Mouse (Mus musculus) brown adipose tissue, adult 24 weeks (tissue): ENCODE measurements around the gene Krtap2-4. TPM values are rescaled to one million over a fixed set of nuclear protein-coding genes. Genes with fewer than 3 reads are reported as not detected.
"Not testable (repeated sequence)": the region's sequence is repeated elsewhere in the genome, so short reads cannot be mapped to it uniquely, and the experiment has no call there.

Experiments used
- H3K27ac ChIP-seq: fragments of 200-500 bp; replicated peaks from 2 replicates; pipeline ENCODE4 v1.5.1; 2012; ENCODE audit warnings: low read depth, mild to moderate bottlenecking, low read length
- H3K4me1 ChIP-seq: fragments of 200-500 bp; 2 replicates; pipeline ENCODE4 v1.6.1; 2012; ENCODE audit warnings: low read length, mixed read lengths; ENCODE audit not compliant: control insufficient read depth, insufficient read depth, insufficient read length
- H3K4me3 ChIP-seq: fragments of 200-500 bp; 2 replicates; pipeline ENCODE4 v1.5.1; 2012; ENCODE audit warnings: low read depth, mild to moderate bottlenecking, low read length, moderate library complexity; ENCODE audit not compliant: insufficient read depth
- polyA plus RNA-seq: library from polyadenylated mRNA; stranded (reverse); fragments of >200 nt; gene quantifications from 2 replicates; pipeline ENCODE4 v1.2.4, GENCODE M21; 2012; ENCODE audit not compliant: missing spikeins, insufficient read depth, insufficient read length

The Krtap2-4 gene
- polyA plus RNA-seq, 1 experiment = not detected

GRCm38 (mm10) chr11:99610089-99610488 is 4.6 kb downstream of the Krtap2-4 start, which contains the start of gene Gm11937:
Gm11937 (minus strand) TSS chr11:99610189.
- H3K4me3 ChIP-seq, H3K27ac ChIP-seq, H3K4me1 ChIP-seq: not testable (repeated sequence)

GRCm38 (mm10) chr11:99609126-99609525 is 5.5 kb downstream of the Krtap2-4 start:
- Histone ChIP-seq H3K4me1 (no peaks in the 10 kb centered on the region), H3K4me3 (no peak overlapping the region), H3K27ac (no peak overlapping the region)

- not testable (repeated sequence) for H3K4me1 ChIP-seq, H3K27ac ChIP-seq, H3K4me3 ChIP-seq
Observed at GRCm38 (mm10) chr11:99603208-99603607, 11.4 kb downstream of the Krtap2-4 start, which contains the start of gene Gm11938. Gm11938 (minus strand) TSS chr11:99603308.

- not testable (repeated sequence) for H3K4me3 ChIP-seq, H3K27ac ChIP-seq, H3K4me1 ChIP-seq
Observed at GRCm38 (mm10) chr11:99597742-99598141, 16.9 kb downstream of the Krtap2-4 start, which contains the start of gene Krtap9-3. Krtap9-3 (minus strand) TSS chr11:99598105.

GRCm38 (mm10) chr11:99590981-99591380 is 23.7 kb downstream of the Krtap2-4 start, which contains the start of gene Krtap1-3:
Krtap1-3 (minus strand) TSS chr11:99591339.
- H3K4me1 ChIP-seq = no peaks in the 10 kb centered on the region
- no peak within 1 kb of the TSS for H3K4me3 ChIP-seq
- H3K27ac ChIP-seq = no peak within 1 kb of the TSS

- Histone ChIP-seq H3K27ac (no peak overlapping the region), H3K4me1 (no peaks in the 10 kb centered on the region), H3K4me3 (no peak overlapping the region)
Observed at GRCm38 (mm10) chr11:99585096-99585495, 29.6 kb downstream of the Krtap2-4 start.

GRCm38 (mm10) chr11:99583245-99583704 is 31.4 kb downstream of the Krtap2-4 start, which contains the start of gene Krtap1-4:
Krtap1-4 (minus strand) TSS chr11:99583654.
- Histone ChIP-seq H3K27ac (no peak within 1 kb of the TSS), H3K4me3 (no peak within 1 kb of the TSS), H3K4me1 (no peaks in the 10 kb centered on the region)

- Histone ChIP-seq H3K4me3 (no peak overlapping the region), H3K4me1 (no peaks in the 10 kb centered on the region), H3K27ac (no peak overlapping the region)
Observed at GRCm38 (mm10) chr11:99581564-99581963, 33.1 kb downstream of the Krtap2-4 start.

- H3K27ac ChIP-seq = no peak overlapping the region
- H3K4me3 ChIP-seq = no peak overlapping the region
Observed at GRCm38 (mm10) chr11:99581051-99581450, 33.6 kb downstream of the Krtap2-4 start.

GRCm38 (mm10) chr11:99580636-99581035 is 34.0 kb downstream of the Krtap2-4 start, which contains the start of gene Krtap1-5:
Krtap1-5 (minus strand) TSS chr11:99581016.
- H3K4me3 ChIP-seq = no peak within 1 kb of the TSS
- no peaks in the 10 kb centered on the region for H3K4me1 ChIP-seq
- no peak within 1 kb of the TSS for H3K27ac ChIP-seq

More at GRCm38 (mm10) chr11:99581051-99581450, 33.6 kb downstream of the Krtap2-4 start:
- H3K4me1 ChIP-seq = no peaks in the 10 kb centered on the region

- no peak overlapping the region for H3K27ac ChIP-seq
- no peak overlapping the region for H3K4me3 ChIP-seq
- no peaks in the 10 kb centered on the region for H3K4me1 ChIP-seq
Observed at GRCm38 (mm10) chr11:99574106-99574505, 40.5 kb downstream of the Krtap2-4 start.

- H3K27ac ChIP-seq = no peak overlapping the region
- H3K4me1 ChIP-seq = no peaks in the 10 kb centered on the region
- H3K4me3 ChIP-seq = no peak overlapping the region
Observed at GRCm38 (mm10) chr11:99573164-99573563, 41.5 kb downstream of the Krtap2-4 start.

- Histone ChIP-seq H3K4me3 (no peak within 1 kb of the TSS), H3K4me1 (no peaks in the 10 kb centered on the region), H3K27ac (no peak within 1 kb of the TSS)
Observed at GRCm38 (mm10) chr11:99566530-99566929, 48.1 kb downstream of the Krtap2-4 start, which contains the start of gene Krtap3-1. Krtap3-1 (minus strand) TSS chr11:99566630.
